Mouse (Mus musculus): ENCODE data around the gene Tgfa. TPM values are rescaled to one million over a fixed set of nuclear protein-coding genes. Genes with fewer than 3 reads are reported as not detected.
A peak's percentile ranks its signal among the peaks of the same experiment; 100 is the strongest.

Tgfa gene
- polyA plus RNA-seq (2012; rRNA removed), result 13.9 and 16.1 TPM in 2 replicates

DNA sequence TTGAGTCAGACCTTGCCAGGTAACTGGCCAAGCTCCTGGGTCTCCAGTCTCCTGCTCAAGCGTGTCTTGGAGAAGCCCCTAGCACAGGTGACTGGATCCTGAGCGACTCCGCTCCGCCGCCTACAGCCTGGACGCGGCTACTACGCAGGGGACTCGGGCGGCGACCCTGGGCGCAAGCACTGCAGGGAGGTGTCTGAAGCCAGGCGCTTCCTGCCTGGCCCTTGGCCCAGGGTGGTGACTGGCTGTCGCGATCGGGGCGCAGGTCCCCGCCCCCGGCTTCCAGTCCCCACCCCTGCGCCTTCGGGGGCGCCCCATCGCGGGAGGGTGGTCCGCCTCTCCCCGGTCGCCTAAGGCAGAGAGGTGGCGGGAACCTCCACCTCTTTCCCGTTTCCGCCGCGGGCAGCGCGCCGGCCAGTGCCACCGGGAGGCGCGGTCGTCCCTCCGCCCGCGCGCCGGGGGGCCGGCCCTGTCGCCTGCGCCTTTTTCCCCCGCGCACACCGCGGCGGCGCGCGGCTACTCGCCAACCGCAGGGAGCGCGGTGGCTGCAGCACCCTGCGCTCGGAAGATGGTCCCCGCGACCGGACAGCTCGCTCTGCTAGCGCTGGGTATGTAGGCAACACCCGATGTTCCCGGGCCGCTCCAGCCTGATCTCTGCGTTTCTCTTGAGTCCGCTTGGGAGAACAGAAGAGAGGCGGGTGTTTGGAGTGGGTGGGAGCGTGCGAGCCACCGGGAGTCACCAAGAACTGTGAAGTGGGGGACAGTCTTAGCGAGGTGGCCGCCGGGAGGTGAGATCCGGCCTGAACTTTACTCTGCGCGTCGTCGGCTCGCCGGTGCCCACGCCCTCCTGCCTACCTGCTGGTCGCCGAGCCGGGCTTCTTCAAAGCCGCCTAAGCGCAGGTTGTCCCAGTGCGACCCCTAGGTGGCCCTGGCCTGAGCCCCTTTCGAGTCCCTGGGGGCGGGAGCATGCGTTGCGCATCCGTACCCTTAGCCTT is at the start of gene Tgfa:
Gene Tgfa (plus strand): TSS at position 283 of the 992 bp plus-strand sequence.
- TF ChIP-seq CTCF (IDR thresholded peaks at IDR 0.05; ENCODE audit: borderline replicate concordance, insufficient read depth, low read depth, low read length), result peak; percentile 43
- no peak for TF ChIP-seq POLR2A (IDR thresholded peaks at IDR 0.05; ENCODE audit: borderline replicate concordance, insufficient read depth, low read length)
- Histone ChIP-seq H3K27me3 (ENCODE audit: control insufficient read depth, insufficient read depth, low read length) (no peaks in the 10 kb centered on the region), H3K27ac (ENCODE audit: insufficient read depth, low read length) (peak within 1 kb of the TSS; percentile 24; the same call in 1 of the 2 replicates), H3K4me3 (replicated peaks; ENCODE audit: insufficient read depth, low read depth, low read length) (peak within 1 kb of the TSS; percentile 65), H3K4me1 (ENCODE audit: control insufficient read depth, insufficient read depth, low read length) (peaks cover 2% of the 10 kb centered on the region; the same call in 1 of the 2 replicates)
- peak; percentile 55 to 66 for DNase-seq
- WGBS, result under 1% methylated on average over 94 of the region's 97 CpGs

DNA sequence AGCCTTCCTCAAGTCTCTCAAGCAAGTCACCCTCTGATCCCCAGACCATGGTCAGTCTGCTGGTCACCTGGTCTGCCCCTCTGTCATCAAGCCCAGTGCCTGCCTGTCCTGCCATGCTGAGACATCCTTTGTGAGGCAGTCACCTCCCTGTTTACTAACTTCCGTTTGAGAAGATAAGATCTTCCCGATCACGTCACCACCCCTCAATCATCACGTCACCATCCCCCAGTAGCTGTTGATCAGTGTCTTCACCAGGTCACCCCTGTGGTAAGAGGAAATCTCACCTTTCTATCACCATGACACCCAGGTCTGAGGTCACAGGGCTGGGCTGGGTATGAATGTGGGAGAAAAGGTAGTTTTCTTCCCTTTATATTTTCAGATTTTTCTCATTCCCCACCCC is 46.5 kb upstream of the Tgfa start:
- TF ChIP-seq POLR2A (IDR thresholded peaks at IDR 0.05; ENCODE audit: borderline replicate concordance, insufficient read depth, low read length) (no peak), CTCF (IDR thresholded peaks at IDR 0.05; ENCODE audit: borderline replicate concordance, insufficient read depth, low read depth, low read length) (no peak)
- no peak for DNase-seq
- no peak overlapping the region for H3K4me3 ChIP-seq (replicated peaks; ENCODE audit: insufficient read depth, low read depth, low read length)
- no peak overlapping the region for H3K27ac ChIP-seq (ENCODE audit: insufficient read depth, low read length)
- no peaks in the 10 kb centered on the region for H3K4me1 ChIP-seq (ENCODE audit: control insufficient read depth, insufficient read depth, low read length)
- 87% methylated on average over 4 of the region's 4 CpGs for WGBS
- H3K27me3 ChIP-seq (ENCODE audit: control insufficient read depth, insufficient read depth, low read length), result no peaks in the 10 kb centered on the region

DNA sequence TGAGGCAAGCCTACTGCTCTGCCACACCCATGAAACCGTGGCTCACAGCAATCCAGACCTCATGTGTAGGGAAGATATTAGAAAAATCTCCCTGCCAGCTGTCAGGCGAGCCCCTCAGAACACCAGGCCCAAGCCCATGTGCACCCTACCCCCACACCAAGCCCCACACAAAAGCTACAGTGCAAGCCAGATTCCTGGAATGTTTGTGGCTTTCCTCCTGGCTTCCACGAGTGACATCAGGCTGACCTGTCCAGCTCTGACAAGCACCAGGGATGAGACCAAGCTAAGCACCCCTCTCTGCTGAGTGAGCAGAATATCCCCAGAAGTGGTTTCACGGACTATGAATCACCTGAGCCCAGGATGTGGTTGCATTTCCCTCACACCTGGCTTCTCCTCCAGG is 46.0 kb upstream of the Tgfa start:
- H3K4me3 ChIP-seq (replicated peaks; ENCODE audit: insufficient read depth, low read depth, low read length), result no peak overlapping the region
- 49% methylated on average over 4 of the region's 4 CpGs for WGBS
- DNase-seq, result no peak
- H3K27ac ChIP-seq (ENCODE audit: insufficient read depth, low read length), result no peak overlapping the region
- H3K4me1 ChIP-seq (ENCODE audit: control insufficient read depth, insufficient read depth, low read length), result no peaks in the 10 kb centered on the region
- TF ChIP-seq POLR2A (IDR thresholded peaks at IDR 0.05; ENCODE audit: borderline replicate concordance, insufficient read depth, low read length) (no peak), CTCF (IDR thresholded peaks at IDR 0.05; ENCODE audit: borderline replicate concordance, insufficient read depth, low read depth, low read length) (no peak)
- H3K27me3 ChIP-seq (ENCODE audit: control insufficient read depth, insufficient read depth, low read length), result no peaks in the 10 kb centered on the region

DNA sequence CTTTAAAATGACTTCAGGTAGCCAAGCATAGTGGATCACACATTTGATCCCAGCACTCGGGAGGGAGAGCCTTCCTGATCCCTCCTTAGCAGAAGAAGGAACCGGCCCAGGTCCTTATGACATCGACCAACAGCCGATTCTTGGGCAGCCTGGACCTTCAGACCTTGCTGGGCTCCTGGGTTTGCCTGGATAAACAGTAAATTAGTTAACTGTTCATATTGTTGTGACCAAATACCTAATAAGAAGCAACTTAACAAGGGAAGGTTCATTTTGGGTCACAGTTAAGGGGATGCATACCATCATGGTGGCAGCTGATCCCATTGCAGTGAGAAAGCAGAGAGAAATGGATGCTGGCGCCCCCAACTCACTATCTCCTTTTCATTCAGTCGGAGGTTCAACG is 42.3 kb upstream of the Tgfa start:
- Histone ChIP-seq H3K4me1 (ENCODE audit: control insufficient read depth, insufficient read depth, low read length) (0 out of 2 replicates have a peak, but pooled peaks cover 5% of the 10 kb centered on the region), H3K27ac (ENCODE audit: insufficient read depth, low read length) (no peak overlapping the region)
- whole genome bisulfite sequencing, result 93% methylated on average over 7 of the region's 7 CpGs

DNA sequence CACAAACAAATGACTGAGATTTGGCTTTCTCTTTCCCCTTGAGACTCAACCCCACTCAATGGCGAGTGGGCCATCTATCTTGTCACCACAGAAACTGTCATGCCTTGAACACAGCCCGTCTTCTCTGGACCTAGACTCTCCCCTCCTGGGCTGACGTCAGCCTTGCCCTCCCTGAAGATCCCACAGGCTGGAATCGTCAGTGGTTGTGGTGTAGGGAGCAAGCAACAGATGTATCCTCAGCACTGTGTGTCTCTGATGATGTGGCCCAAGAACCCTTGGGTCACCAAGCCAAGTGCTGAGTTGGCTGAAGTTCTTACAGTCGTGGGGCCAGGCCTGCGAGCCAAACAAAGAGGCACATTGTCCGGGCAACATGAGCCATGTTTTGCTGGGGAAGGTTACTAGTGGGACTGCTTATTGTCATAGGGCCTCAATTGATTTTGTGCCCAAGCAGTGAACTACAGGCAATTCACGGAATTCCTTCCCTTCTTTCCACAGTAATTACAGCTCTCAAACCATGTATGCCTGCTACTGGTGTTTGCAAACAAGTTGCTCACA is 41.5 kb upstream of the Tgfa start:
- TF ChIP-seq CTCF (IDR thresholded peaks at IDR 0.05; ENCODE audit: borderline replicate concordance, insufficient read depth, low read depth, low read length) (no peak), POLR2A (IDR thresholded peaks at IDR 0.05; ENCODE audit: borderline replicate concordance, insufficient read depth, low read length) (no peak)
- peak in 1 of 2 experiments; percentile 10 for DNase-seq
- Histone ChIP-seq H3K27me3 (ENCODE audit: control insufficient read depth, insufficient read depth, low read length) (no peaks in the 10 kb centered on the region), H3K27ac (ENCODE audit: insufficient read depth, low read length) (no peak overlapping the region), H3K4me3 (replicated peaks; ENCODE audit: insufficient read depth, low read depth, low read length) (no peak overlapping the region), H3K4me1 (ENCODE audit: control insufficient read depth, insufficient read depth, low read length) (0 out of 2 replicates have a peak, but pooled peaks cover 5% of the 10 kb centered on the region)
- WGBS, result 19% methylated on average over 8 of the region's 8 CpGs

More for the DNA sequence above, 42.3 kb upstream of the Tgfa start:
- Histone ChIP-seq H3K4me3 (replicated peaks; ENCODE audit: insufficient read depth, low read depth, low read length) (no peak overlapping the region), H3K27me3 (ENCODE audit: control insufficient read depth, insufficient read depth, low read length) (no peaks in the 10 kb centered on the region)
- no peak for TF ChIP-seq POLR2A (IDR thresholded peaks at IDR 0.05; ENCODE audit: borderline replicate concordance, insufficient read depth, low read length)
- TF ChIP-seq CTCF (IDR thresholded peaks at IDR 0.05; ENCODE audit: borderline replicate concordance, insufficient read depth, low read depth, low read length), result no peak
- DNase-seq, result no peak

DNA sequence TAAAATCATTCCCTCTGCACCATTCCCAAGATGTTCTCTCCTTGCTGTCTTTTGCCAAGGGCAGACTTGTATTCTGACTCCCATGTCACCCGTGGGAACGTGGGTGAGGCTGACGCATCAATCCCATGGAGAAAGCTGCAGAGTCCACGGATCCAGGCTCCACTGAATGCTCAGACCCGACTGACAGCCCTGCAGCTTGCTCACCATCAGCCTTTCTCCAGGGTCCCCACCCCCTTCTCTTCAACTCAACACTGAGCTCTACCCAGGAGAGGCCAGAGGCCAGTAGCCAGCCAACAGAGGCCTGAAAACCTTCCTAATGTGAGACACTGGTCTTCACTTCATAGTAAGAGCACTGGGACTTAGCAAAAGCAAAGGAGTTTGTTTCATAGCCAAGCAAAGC is 41.0 kb upstream of the Tgfa start:
- TF ChIP-seq POLR2A (IDR thresholded peaks at IDR 0.05; ENCODE audit: borderline replicate concordance, insufficient read depth, low read length) (no peak), CTCF (IDR thresholded peaks at IDR 0.05; ENCODE audit: borderline replicate concordance, insufficient read depth, low read depth, low read length) (no peak)
- DNase-seq, result no peak
- no peak overlapping the region for H3K4me3 ChIP-seq (replicated peaks; ENCODE audit: insufficient read depth, low read depth, low read length)
- no peaks in the 10 kb centered on the region for H3K27me3 ChIP-seq (ENCODE audit: control insufficient read depth, insufficient read depth, low read length)
- WGBS, result 58% methylated on average over 5 of the region's 5 CpGs
- H3K4me1 ChIP-seq (ENCODE audit: control insufficient read depth, insufficient read depth, low read length), result 0 out of 2 replicates have a peak, but pooled peaks cover 5% of the 10 kb centered on the region
- no peak overlapping the region for H3K27ac ChIP-seq (ENCODE audit: insufficient read depth, low read length)

DNA sequence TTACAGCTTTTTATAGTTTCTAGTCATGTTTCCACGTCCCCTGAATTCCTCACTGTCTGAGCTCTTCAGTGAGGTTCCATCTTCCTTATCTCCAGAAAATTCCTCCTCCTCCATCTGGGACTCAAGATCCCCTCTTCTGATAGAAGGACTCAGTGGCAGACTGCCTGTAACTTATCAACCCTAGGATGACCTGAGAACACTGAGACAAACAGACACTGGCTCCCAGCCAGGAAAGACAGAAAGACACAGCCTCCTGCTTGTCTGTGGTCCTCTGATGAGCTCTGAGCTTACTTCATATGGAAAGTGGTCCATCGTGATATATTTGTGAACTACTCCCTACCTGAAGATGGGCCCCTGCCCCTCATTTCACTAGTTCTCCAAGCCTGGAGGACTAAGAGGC is 40.5 kb upstream of the Tgfa start:
- Histone ChIP-seq H3K27me3 (ENCODE audit: control insufficient read depth, insufficient read depth, low read length) (no peaks in the 10 kb centered on the region), H3K27ac (ENCODE audit: insufficient read depth, low read length) (no peak overlapping the region), H3K4me1 (ENCODE audit: control insufficient read depth, insufficient read depth, low read length) (0 out of 2 replicates have a peak, but pooled peaks cover 5% of the 10 kb centered on the region), H3K4me3 (replicated peaks; ENCODE audit: insufficient read depth, low read depth, low read length) (no peak overlapping the region)
- no peak for DNase-seq
- TF ChIP-seq CTCF (IDR thresholded peaks at IDR 0.05; ENCODE audit: borderline replicate concordance, insufficient read depth, low read depth, low read length), result no peak
- no peak for TF ChIP-seq POLR2A (IDR thresholded peaks at IDR 0.05; ENCODE audit: borderline replicate concordance, insufficient read depth, low read length)
- 75% methylated on average over 2 of the region's 2 CpGs for WGBS

Measured in cerebellum, adult 2 months (tissue).